8 mouse cellular contexts compared by ENCODE assay signal in genomic region chr6:70058374-70058773, GRCm38 (mm10).
"Had no signal": no experiment of that assay in that cellular context is flagged by ENCODE, and none has a peak within 500 bp of the region (broad histone marks: within the 10 kb centered on the region; RNA-seq: fewer than 3 reads in every experiment).

No protein-coding gene starts in this region.

- DNase-seq: liver, postnatal 0 days; lung, adult 2 months; lung, postnatal 14 days; lung, postnatal 36 days; right cerebral cortex, postnatal 25 days; thymus, adult 2 months; thymus, postnatal 25 days; thymus, postnatal 4 days had no signal
